Mouse (Mus musculus) heart, postnatal 0 days (tissue): ENCODE data around the gene 2310061N02Rik. TPM values are rescaled to one million over a fixed set of nuclear protein-coding genes. Genes with fewer than 3 reads are reported as not detected.
"Not testable (repeated sequence)": the region's sequence is repeated elsewhere in the genome, so short reads cannot be mapped to it uniquely, and the experiment has no call there.

Source experiments
- ATAC-seq: fragments of 200-750 bp; cut with Nextera tagmentation; 2 replicates; pipeline ENCODE4 v1.8.0; 2017; ENCODE audit warnings: low read depth, moderate number of reproducible peaks, moderate library complexity; ENCODE audit not compliant: insufficient read depth
- DNase-seq: peaks from one replicate; pipeline ENCODE4 v3.0.0-alpha.2; 2016; ENCODE audit warnings: low spot score
- H3K27ac ChIP-seq: fragments of 300-500 bp; sonication (generic); 2 replicates; pipeline ENCODE4 v1.5.1; 2014; ENCODE audit warnings: low read depth, mild to moderate bottlenecking
- H3K27me3 ChIP-seq: fragments of 300-500 bp; sonication (generic); 2 replicates; pipeline ENCODE4 v1.6.1; 2014; ENCODE audit warnings: low read length, mixed read lengths; ENCODE audit not compliant: control insufficient read depth, insufficient read depth
- H3K36me3 ChIP-seq: fragments of 300-500 bp; sonication (generic); replicated peaks from 2 replicates; pipeline ENCODE4 v1.6.1; 2014; ENCODE audit warnings: low read length, mixed read lengths; ENCODE audit not compliant: control insufficient read depth, insufficient read depth
- H3K4me1 ChIP-seq: fragments of 300-500 bp; sonication (generic); 2 replicates; pipeline ENCODE4 v1.6.1; 2014; ENCODE audit warnings: antibody characterized with exemption; ENCODE audit not compliant: control insufficient read depth, insufficient read depth
- H3K4me2 ChIP-seq: fragments of 300-500 bp; sonication (generic); 2 replicates; pipeline ENCODE4 v1.6.1; 2014; ENCODE audit warnings: low read depth, mild to moderate bottlenecking, low read length, moderate library complexity
- H3K4me3 ChIP-seq: fragments of 300-500 bp; sonication (generic); 2 replicates; pipeline ENCODE4 v1.5.1; 2014; ENCODE audit warnings: low read depth, low read length
- H3K9ac ChIP-seq: fragments of 300-500 bp; sonication (generic); replicated peaks from 2 replicates; pipeline ENCODE4 v1.6.1; 2014; ENCODE audit warnings: low read depth, low read length, mixed read lengths
- H3K9me3 ChIP-seq: fragments of 300-500 bp; sonication (generic); replicated peaks from 2 replicates; pipeline ENCODE4 v1.6.1; 2016; ENCODE audit warnings: low read length; ENCODE audit not compliant: control insufficient read depth
- CTCF ChIP-seq: IDR thresholded peaks from 2 replicates; pipeline ENCODE4 v1.5.1; 2016; ENCODE audit warnings: antibody characterized with exemption, control low read depth, low read depth
- EP300 ChIP-seq: IDR thresholded peaks from 2 replicates; pipeline ENCODE4 v1.6.1; 2016; ENCODE audit warnings: antibody characterized with exemption, low read depth
- WGBS: fragments of 180-500 bp; shearing (Covaris S2); extraction: QIAGEN DNeasy Blood & Tissue Kit; methylation state at CpG from one replicate; pipeline ENCODE4 v1.1.7; 2014; 5-methylcytosine and 5-hydroxymethylcytosine counted together
- polyA plus RNA-seq: library from polyadenylated mRNA; unstranded; fragments of >200 nt; fragmentation: Nextera tagmentation; extraction: Ambion mirVana; gene quantifications from 2 replicates; pipeline ENCODE4 v1.2.1, GENCODE M21; 2015
- total RNA-seq: library from RNA; depleted of rRNA; stranded (reverse); fragments of >200 nt; gene quantifications from 2 replicates; pipeline ENCODE4 v1.2.3, GENCODE M21; 2014; ENCODE audit warnings: low replicate concordance; rRNA removed

The 2310061N02Rik gene
- total RNA-seq (not detected in 2 replicates), polyA plus RNA-seq (not detected in 2 replicates)

GRCm38 (mm10) chr16:88707496-88708012 lies at the start of gene 2310061N02Rik:
TSS of gene 2310061N02Rik (minus strand) at chr16:88707962.
- no peaks in the 10 kb centered on the region for H3K9me3 ChIP-seq
- no peak within 1 kb of the TSS for H3K9ac ChIP-seq
- H3K36me3 ChIP-seq, result no peaks in the 10 kb centered on the region
- H3K27ac ChIP-seq, result no peak within 1 kb of the TSS
- no peaks in the 10 kb centered on the region for H3K27me3 ChIP-seq
- H3K4me2 ChIP-seq, result no peak within 1 kb of the TSS
- no peak for TF ChIP-seq EP300
- TF ChIP-seq CTCF, result no peak
- 77% methylated on average over 10 of the region's 10 CpGs for WGBS
- no peak within 1 kb of the TSS for H3K4me3 ChIP-seq
- DNase-seq, result no peak
- ATAC-seq, result no peak
- no peaks in the 10 kb centered on the region for H3K4me1 ChIP-seq

- H3K9ac ChIP-seq, H3K9me3 ChIP-seq, ATAC-seq, H3K36me3 ChIP-seq, H3K4me3 ChIP-seq, H3K4me1 ChIP-seq, H3K27ac ChIP-seq, H3K4me2 ChIP-seq, DNase-seq, H3K27me3 ChIP-seq: not testable (repeated sequence)
- 56% methylated on average over 3 of the region's 3 CpGs for WGBS
These were observed 43.8 kb upstream of the 2310061N02Rik start, which contains the start of gene Krtap13 for GRCm38 (mm10) chr16:88751535-88751934. TSS of gene Krtap13 (minus strand) at chr16:88751635.

- Histone ChIP-seq H3K4me3 (no peak overlapping the region), H3K27me3 (no peaks in the 10 kb centered on the region), H3K4me1 (no peaks in the 10 kb centered on the region), H3K9me3 (no peaks in the 10 kb centered on the region), H3K4me2 (no peak overlapping the region), H3K36me3 (no peaks in the 10 kb centered on the region), H3K9ac (no peak overlapping the region), H3K27ac (no peak overlapping the region)
- 45% methylated on average over 4 of the region's 4 CpGs for WGBS
- TF ChIP-seq CTCF (no peak), EP300 (no peak)
- DNase-seq, result no peak
- ATAC-seq, result no peak
These were observed 40.2 kb upstream of the 2310061N02Rik start for GRCm38 (mm10) chr16:88747943-88748342.

- TF ChIP-seq EP300 (0 out of 2 replicates have a peak, but pooled peaks have one; percentile 35), CTCF (no peak)
- Histone ChIP-seq H3K4me3 (no peak overlapping the region), H3K9me3 (no peaks in the 10 kb centered on the region), H3K27ac (no peak overlapping the region), H3K4me1 (no peaks in the 10 kb centered on the region), H3K27me3 (no peaks in the 10 kb centered on the region), H3K4me2 (no peak overlapping the region), H3K9ac (no peak overlapping the region), H3K36me3 (no peaks in the 10 kb centered on the region)
- ATAC-seq (no peak), DNase-seq (peak; percentile 7)
- 55% methylated on average over 4 of the region's 4 CpGs for WGBS
These were observed 37.1 kb upstream of the 2310061N02Rik start for GRCm38 (mm10) chr16:88744750-88745340.

GRCm38 (mm10) chr16:88735391-88735790 lies 27.6 kb upstream of the 2310061N02Rik start:
- Histone ChIP-seq H3K4me2 (no peak overlapping the region), H3K27me3 (no peaks in the 10 kb centered on the region), H3K27ac (no peak overlapping the region), H3K4me3 (no peak overlapping the region), H3K9me3 (no peaks in the 10 kb centered on the region), H3K9ac (no peak overlapping the region), H3K4me1 (no peaks in the 10 kb centered on the region), H3K36me3 (no peaks in the 10 kb centered on the region)
- no peak for ATAC-seq
- DNase-seq, result no peak
- TF ChIP-seq EP300 (no peak), CTCF (no peak)
- 29% methylated on average over 2 of the region's 2 CpGs for WGBS
